Mouse (Mus musculus): ENCODE data around the gene Wdr53. TPM values are rescaled to one million over a fixed set of nuclear protein-coding genes. Genes with fewer than 3 reads are reported as not detected.

Gene Wdr53
- polyA plus RNA-seq (2012; rRNA removed): 0.59 and 0.66 TPM in 2 replicates

DNA sequence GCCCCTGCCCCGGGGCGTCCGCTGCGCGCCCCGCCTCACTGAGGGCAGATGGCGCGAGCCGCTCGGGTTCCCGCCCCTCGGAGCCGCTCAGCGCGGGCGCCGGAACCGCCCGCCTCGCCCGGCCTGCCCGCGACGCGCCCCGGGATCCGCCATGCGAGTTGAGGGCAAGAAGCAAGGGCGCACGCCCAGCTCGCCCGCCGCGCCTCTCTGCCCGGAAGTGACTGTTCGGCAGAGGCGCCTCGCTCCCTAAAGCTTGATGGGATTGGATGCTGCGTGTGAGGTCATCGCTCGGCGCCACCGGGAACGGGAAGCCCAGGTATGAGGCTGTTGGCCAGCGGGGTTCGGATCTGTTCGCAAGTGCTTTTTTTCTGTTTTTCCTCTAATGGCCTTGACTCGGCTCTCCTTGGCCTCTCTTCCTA is at the start of gene Wdr53, which contains the start of gene Fbxo45:
TSS of gene Wdr53 (plus strand) at position 276 of the 419 bp plus-strand sequence.
TSS of gene Fbxo45 (minus strand) at position 207 of the 419 bp plus-strand sequence.

GRCm38 (mm10) chr16:32271291-32271690 is 24.3 kb downstream of the Wdr53 start, which contains the start of gene Smco1:
TSS of gene Smco1 (plus strand) at chr16:32271468.

GRCm38 (mm10) chr16:32277308-32278256 is 30.6 kb downstream of the Wdr53 start, which contains the start of gene Rnf168:
TSS of gene Rnf168 (plus strand) at chr16:32277459.

Other genes with a start within 250 kb of the Wdr53 start
- 0.65 and 0.97 TPM in 2 replicates for gene Senp5, start 243.9 kb upstream of the Wdr53 start, polyA plus RNA-seq (2012; rRNA removed)
- gene Pak2, start 167.9 kb upstream of the Wdr53 start, polyA plus RNA-seq (2012; rRNA removed): 7.1 TPM in 2 replicates
- 14.1 and 38.1 TPM in 2 replicates for gene Pigx, start 147.5 kb upstream of the Wdr53 start, polyA plus RNA-seq (2012; rRNA removed)
- gene Cep19, start 147.4 kb upstream of the Wdr53 start, polyA plus RNA-seq (2012; rRNA removed): 12.5 and 16.7 TPM in 2 replicates
- gene Nrros, start 81.6 kb upstream of the Wdr53 start, polyA plus RNA-seq (2012; rRNA removed): 4.9 and 5.2 TPM in 2 replicates
- gene Bex6, start 67.4 kb upstream of the Wdr53 start, polyA plus RNA-seq (2012; rRNA removed): not detected in 2 replicates
- 0.98 and 1.4 TPM in 2 replicates for gene Fbxo45, start 69 bp upstream of the Wdr53 start, polyA plus RNA-seq (2012; rRNA removed)
- 0.04 TPM in 1 of 2 replicates, not detected in the other for gene Smco1, start 24.2 kb downstream of the Wdr53 start, polyA plus RNA-seq (2012; rRNA removed)
- gene Rnf168, start 30.2 kb downstream of the Wdr53 start, polyA plus RNA-seq (2012; rRNA removed): 2.6 and 3.3 TPM in 2 replicates
- 0.49 and 1.2 TPM in 2 replicates for gene Ubxn7, start 85.0 kb downstream of the Wdr53 start, polyA plus RNA-seq (2012; rRNA removed)
- gene Tm4sf19, start 153.3 kb downstream of the Wdr53 start, polyA plus RNA-seq (2012; rRNA removed): not detected in 2 replicates
- 0.87 and 2.2 TPM in 2 replicates for gene Tctex1d2, start 172.5 kb downstream of the Wdr53 start, polyA plus RNA-seq (2012; rRNA removed)
- gene Pcyt1a, start 183.7 kb downstream of the Wdr53 start, polyA plus RNA-seq (2012; rRNA removed): 13.9 and 22.3 TPM in 2 replicates
- 0.04 and 0.14 TPM in 2 replicates for gene Slc51a, start 240.7 kb downstream of the Wdr53 start, polyA plus RNA-seq (2012; rRNA removed)
- not detected in 2 replicates for gene Zdhhc19, start 249.0 kb downstream of the Wdr53 start, polyA plus RNA-seq (2012; rRNA removed)